Mouse (Mus musculus) layer of hippocampus, postnatal 36 days (tissue): Measurements from ENCODE around the gene Pigw. TPM values are rescaled to one million over a fixed set of nuclear protein-coding genes. Genes with fewer than 3 reads are reported as not detected.

Source experiments
- microRNA-seq, 2 experiments: library from miRNA; unstranded; fragments of <30 nt; microRNA quantifications; one replicate each; pipeline ENCODE4 v1.2.0; 2021
- total RNA-seq, 2 experiments: library from RNA; stranded (reverse); gene quantifications; 2 replicates each; pipeline ENCODE4 v1.2.3; 2021

Gene Pigw
- total RNA-seq, 2 experiments from 2014 or later: 8.2 to 8.4 TPM

Small RNAs within 50 kb of the gene (microRNA-seq; reads per million reads assigned to microRNA genes)
- gene Gm23564: 0 reads per million in 2 experiments

Other genes with a start within 250 kb of the Pigw start
- gene Mrm1, start 60.8 kb downstream of the Pigw start, total RNA-seq: 10 to 100 TPM in 1 of 2 experiments, 1 to 10 TPM in 1; 7.9 to 13.3 TPM
- gene Dhrs11, start 51.3 kb downstream of the Pigw start, total RNA-seq: 1 to 10 TPM; 5.3 to 7.6 TPM
- gene Ggnbp2, start 9.5 kb downstream of the Pigw start, total RNA-seq: 10 to 100 TPM; 82.3 to 84.1 TPM
- gene Myo19, start 137 bp downstream of the Pigw start, total RNA-seq: 1 to 10 TPM; 7.0 to 8.6 TPM
- 10 to 100 TPM; 31.3 to 33.7 TPM for gene Znhit3, start 36.1 kb upstream of the Pigw start, total RNA-seq
- gene Car4, start 77.5 kb upstream of the Pigw start, total RNA-seq: 10 to 100 TPM; 81.8 to 83.1 TPM